Mouse (Mus musculus): ENCODE results near the gene Spag6.

DNA sequence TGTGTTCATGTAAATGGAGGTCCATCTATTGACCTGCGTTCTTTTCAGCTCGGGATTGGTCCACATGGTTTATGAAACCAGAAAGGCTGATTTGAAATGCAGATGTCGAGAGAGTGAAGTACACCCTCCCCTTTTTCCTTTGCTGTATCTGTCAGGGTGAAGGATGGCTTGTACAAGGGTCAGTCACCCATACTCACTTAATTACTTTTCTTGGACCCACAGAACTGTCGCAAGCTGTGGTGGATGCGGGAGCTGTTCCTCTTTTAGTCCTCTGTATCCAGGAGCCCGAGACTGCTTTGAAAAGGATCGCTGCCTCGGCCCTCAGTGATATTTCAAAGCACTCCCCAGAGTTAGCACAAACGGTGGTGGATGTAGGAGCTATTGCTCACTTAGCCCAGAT, 37.9 kb downstream of the Spag6 start:
- TF ChIP-seq CTCF (IDR thresholded peaks at IDR 0.05 in 2 of 3, conservative IDR thresholded peaks at IDR 0.05 in 1 of 3; ENCODE audit: control insufficient read depth in 1 of 3, insufficient read depth in 1 of 3, low read depth in 2 of 3, low read length in 3 of 3, poor library complexity in 1 of 3, severe bottlenecking in 1 of 3) (no peak), EP300 (IDR thresholded peaks at IDR 0.05; ENCODE audit: low read depth in 1 of 2, low read length in 2 of 2) (no peak), MYC (IDR thresholded peaks at IDR 0.05; ENCODE audit: low read depth, low read length) (no peak), POLR2A (IDR thresholded peaks at IDR 0.05; ENCODE audit: control insufficient read depth in 1 of 2, insufficient read depth in 1 of 2, low read depth in 1 of 2, low read length in 2 of 2, poor library complexity in 1 of 2) (no peak)

Measured in MEL (cell line).